Mouse (Mus musculus): ENCODE measurements at regions not wholly inside any gene's neighbourhood (a gene's known extent, or its start where the extent isn't known, plus 50 kb on each side); places are given as distances from the start of the nearest gene placed in this dataset.

DNA sequence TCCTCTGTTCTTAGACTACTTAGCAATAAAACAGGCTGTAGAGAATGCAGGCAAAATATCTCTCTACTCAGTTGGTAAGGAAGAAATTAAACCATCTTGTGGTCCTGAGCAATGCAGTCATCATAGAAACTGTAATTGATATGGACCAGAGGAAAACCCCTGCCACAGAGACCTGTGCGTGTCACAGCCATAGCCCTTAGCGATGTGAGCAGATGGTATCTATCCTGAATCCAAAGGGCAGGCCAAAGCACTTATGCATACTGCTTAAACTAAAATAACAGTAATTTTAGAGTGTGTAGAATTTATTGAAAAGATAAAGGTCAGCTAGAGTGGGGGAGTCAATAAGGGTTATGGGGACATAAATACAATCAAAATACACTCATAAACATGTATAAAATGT lies 212.0 kb downstream of the Kcnrg start:
- DNase-seq (ENCODE audit: low spot score) = no peak

DNA sequence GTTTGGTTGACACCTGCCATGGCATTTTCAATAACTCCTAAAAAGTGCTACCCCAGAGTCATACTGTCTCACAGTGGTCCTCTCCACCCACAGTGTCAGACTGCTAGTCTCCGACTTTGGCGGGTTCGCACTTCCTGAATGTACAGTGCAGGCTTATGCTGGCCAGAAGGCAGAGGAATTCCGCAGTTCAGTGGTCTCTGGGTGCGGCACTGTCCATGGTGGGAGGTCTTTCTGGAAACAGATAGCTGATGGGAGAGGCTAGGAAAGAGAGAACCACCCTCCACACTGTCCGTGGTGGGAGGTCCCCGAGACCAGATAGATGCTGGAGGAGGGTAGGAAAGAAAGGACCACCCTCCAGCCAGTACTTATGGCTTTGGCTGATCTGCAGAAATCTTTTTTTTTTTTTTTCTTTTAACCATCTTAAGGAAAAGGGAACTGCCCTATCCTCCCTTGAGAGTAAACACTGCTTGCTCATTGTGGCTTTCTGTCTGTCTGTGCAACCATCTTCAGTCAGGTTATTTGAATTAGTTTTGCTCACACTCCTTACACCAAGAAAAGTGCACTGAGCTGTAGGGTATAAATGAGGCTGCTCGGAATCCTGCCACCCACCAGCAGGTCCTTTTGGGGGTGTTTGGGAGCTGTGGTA lies 227.2 kb downstream of the Kcnrg start:
- peak; percentile 59 for DNase-seq (ENCODE audit: low spot score)

GRCm38 (mm10) chr14:61835729-61836128 lies 228.5 kb downstream of the Kcnrg start:
- DNase-seq (ENCODE audit: low spot score) = no peak

GRCm38 (mm10) chr14:61836231-61836630 lies 229.0 kb downstream of the Kcnrg start:
- no peak for DNase-seq (ENCODE audit: low spot score)

GRCm38 (mm10) chr14:61836965-61837364 lies 229.7 kb downstream of the Kcnrg start:
- DNase-seq (ENCODE audit: low spot score) = no peak

DNA sequence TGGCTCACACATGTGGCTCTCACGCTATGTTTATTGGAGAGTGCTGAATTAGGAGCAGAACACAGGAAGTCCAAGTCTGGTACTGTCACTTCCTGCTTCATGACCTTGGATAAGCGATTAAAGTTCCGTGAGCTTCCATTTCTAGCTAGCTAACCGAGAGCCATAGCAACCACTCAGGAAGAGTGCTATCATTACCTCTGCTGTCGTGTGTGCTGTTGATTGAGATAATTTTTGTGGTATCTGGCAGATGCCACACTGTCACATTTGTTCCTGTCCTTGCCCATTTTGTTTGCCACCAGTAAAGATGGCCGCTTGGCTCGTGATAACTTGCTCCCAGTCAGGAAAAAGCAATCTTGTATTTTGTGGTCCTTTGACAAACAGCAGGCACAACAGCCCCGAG lies 230.6 kb downstream of the Kcnrg start:
- no peak for DNase-seq (ENCODE audit: low spot score)

GRCm38 (mm10) chr14:61842476-61842875 lies 235.2 kb downstream of the Kcnrg start:
- DNase-seq (ENCODE audit: low spot score) = no peak

DNA sequence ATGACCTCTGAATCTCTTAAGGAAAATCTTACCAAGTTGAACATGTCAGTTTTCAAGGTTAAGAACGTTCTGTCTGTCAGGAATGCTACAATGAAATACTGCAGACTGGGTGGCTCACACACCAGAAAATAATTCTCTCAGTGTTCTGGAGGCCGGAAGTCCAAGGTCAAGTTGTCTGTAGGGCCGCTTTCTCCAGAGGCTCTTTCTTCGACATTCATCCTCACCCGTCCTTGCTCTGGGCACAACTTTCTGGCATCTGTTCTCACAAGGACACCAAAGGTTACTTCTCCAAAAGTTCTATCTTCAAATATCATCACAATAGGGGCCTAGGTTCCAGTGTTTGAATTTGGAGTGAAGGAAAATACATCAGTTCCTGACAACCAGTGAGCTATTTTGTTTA lies 239.2 kb downstream of the Kcnrg start:
- DNase-seq (ENCODE audit: low spot score) = no peak

GRCm38 (mm10) chr14:61850244-61850643 lies 243.0 kb downstream of the Kcnrg start:
- no peak for DNase-seq (ENCODE audit: low spot score)

GRCm38 (mm10) chr14:61857616-61858015 lies 250.4 kb downstream of the Kcnrg start:
- no peak for DNase-seq (ENCODE audit: low spot score)

DNA sequence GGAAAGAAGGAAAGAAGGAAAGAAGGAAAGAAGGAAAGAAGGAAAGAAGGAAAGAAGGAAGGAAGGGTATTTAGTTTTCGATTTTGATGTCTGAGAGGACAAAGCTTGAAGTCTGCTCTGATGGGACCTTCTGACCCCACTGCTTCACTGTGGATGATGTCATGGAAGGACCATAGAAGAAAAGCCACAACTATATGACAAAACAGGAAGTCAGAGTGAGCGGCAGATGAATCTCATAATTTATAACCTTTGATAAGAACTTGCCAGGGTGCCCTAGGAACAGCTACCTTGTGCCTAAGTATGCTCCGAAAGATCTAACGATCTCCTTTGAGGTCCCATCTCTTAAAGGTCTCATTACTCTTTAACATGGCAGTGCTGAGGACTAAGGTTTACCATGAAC lies 253.4 kb downstream of the Kcnrg start:
- no peak for DNase-seq (ENCODE audit: low spot score)

- no peak for DNase-seq (ENCODE audit: low spot score)
These were observed 254.2 kb downstream of the Kcnrg start for GRCm38 (mm10) chr14:61861357-61861958.

DNA sequence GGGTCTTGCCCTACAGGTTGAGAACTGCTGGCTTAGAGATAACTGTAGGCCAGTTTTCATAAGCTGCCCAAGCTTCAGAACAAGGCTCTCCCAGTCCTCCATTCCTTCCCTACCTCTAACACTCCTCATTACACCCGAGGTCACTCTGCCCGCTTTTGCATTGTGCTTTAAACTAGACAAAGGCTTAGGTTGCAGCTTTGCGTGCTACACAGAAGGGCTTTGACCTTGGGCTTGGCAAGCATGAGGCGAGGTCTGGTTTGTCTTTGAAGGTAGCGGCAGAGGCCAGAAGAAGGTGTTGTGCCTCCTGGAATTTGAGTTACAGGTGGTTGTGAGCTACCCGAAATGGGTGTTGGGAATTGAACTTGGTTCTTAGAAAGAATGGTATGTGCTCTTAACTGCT lies 255.7 kb downstream of the Kcnrg start:
- no peak for DNase-seq (ENCODE audit: low spot score)

DNA sequence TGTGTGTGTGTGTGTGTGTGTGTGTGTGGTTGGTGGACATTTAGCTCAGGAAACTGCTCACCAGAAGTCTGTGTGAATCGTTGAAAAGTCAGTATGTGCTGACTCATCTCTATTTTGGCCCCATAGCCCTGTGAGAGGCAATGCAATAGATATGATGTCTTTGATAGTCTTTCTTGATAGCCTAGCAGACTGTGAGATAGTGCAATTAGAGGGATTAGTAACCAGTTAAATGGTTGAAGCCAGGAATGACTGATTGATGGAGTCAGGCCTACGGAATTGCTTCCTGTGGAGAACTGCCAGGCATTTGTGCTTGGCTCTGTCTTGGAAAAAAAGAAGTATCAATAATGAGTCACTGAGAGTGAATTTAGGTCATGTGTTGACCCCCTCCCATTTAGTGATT lies 256.2 kb downstream of the Kcnrg start:
- no peak for DNase-seq (ENCODE audit: low spot score)

DNA sequence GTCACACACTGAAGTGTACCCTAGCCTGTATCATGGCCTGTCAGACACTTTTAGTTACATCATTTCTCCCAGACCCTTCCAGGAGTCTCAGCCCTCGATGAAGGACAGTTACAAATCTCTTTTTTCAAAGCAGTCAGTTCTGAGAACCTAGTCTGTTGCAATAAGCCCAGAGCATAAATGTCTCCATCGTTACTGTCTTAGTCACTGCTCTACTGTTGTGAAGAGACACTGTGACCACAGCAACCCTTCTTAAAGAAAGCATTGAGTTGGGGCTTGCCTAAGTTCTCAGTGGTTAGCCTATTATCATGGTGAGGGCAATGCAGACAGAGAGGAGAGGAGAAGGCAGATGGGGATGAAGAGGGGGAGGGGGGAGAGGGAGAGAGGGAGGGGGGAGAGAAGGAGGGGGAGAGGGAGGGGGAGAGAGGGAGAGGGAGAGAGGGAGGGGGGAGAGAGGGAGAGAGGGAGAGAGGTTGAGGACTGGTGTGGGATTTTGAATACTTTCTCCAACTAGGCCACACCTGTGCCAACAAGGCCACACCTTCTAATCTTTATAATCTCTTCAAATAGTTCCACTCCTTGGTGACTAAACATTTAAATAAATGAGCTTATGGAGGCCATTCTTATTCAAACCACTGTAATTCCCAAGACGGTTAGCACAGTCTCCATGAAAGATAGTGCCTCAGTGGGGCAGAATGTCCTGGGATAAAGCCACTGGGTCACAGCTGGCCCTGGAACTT lies 259.4 kb downstream of the Kcnrg start:
- no peak for DNase-seq (ENCODE audit: low spot score)

- no peak for DNase-seq (ENCODE audit: low spot score)
These were observed 266.9 kb downstream of the Kcnrg start for GRCm38 (mm10) chr14:61874206-61874605.

- DNase-seq (ENCODE audit: low spot score) = peak; percentile 49
These were observed 272.2 kb downstream of the Kcnrg start for GRCm38 (mm10) chr14:61879416-61879815.

DNA sequence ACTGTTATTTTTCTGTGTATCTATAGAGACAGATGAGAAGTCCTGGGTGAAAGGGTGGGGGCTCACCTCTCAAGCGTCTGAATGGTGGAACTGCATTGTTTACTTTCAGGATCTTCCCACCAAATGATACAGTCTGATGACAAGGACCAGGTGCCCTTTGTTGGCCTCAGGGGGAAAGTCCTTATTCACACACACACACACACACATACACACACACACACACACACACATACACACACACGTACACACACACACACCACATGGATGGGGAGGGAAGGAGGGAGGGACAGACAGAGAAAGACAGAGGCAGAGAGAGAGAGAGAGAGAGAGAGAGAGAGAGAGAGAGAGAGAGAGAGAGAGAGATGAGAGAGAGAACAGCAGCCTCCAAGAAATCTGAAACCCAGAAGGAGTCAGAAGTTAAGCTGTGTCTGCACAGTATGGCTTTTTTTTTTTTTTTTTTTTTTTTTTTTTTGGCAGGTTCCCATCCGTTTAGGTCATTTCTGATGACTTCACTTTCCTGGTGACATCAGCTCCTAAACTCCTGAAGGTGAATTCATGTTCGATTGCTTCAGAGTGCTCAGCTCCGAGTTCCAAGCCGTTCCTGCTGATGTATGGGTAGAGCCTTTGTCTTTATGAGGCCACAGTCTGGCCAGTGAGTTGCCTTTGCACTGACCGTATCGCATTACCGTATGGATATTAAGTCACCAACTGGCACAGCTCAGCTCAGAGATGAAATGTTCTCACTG lies 273.4 kb downstream of the Kcnrg start:
- no peak for DNase-seq (ENCODE audit: low spot score)

DNA sequence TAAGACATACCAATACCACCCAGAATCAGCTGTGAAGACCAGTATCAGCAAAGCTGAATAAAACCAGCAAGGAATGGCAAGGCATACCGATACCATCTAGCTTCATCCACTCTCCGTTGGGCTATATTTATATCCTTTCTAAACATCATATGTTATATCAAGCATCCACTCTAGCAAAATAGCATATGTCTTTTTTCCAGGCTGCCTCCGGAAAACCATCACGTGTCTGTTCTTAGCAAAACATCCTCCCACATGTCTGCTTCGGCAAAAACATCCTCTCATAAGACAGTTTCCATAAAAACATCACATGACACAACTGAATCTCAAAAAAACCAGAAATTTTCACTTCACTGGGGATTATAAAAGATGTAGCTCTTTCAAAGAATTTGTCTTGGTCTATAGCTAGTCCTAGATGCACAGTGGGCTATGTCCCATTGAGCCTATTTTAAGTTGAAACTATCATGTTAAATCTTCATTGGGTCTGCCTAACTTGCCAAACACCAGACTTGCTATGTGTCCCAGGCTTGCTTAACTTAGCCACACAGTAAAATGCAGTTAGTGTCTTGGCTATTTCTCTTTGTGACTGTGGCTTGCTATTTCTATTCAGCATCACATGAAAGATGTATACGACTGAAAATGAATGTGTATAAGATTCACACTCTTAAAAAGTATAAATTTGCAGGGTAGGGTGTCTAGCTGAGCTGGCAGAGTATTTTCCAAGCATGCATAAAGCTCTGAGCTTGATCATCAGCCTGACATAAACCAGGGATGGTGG lies 278.2 kb downstream of the Kcnrg start:
- DNase-seq (ENCODE audit: low spot score) = no peak

- no peak for DNase-seq (ENCODE audit: low spot score)
These were observed 282.4 kb downstream of the Kcnrg start for GRCm38 (mm10) chr14:61889626-61890025.

DNA sequence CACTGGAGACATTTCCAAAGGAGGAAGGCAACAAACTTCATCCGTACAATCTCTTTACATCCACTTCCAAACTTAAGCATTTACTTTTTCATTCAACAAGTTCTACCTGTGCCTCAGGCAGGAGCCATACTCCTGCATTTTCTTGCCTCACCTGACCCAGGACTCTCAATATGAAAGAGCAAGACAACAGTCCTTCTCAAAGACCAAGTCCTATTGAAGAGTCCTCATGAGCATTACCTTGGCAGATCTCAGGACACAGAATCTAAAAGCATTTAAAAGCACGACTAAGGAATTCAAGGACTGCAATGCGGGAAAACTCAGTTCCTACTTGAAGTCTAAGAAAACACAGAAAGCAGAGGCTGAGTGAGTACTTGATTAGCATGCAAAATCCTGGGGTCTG lies 286.5 kb downstream of the Kcnrg start:
- DNase-seq (ENCODE audit: low spot score) = no peak

GRCm38 (mm10) chr14:61896879-61897278 lies 289.6 kb downstream of the Kcnrg start:
- no peak for DNase-seq (ENCODE audit: low spot score)

Data from yolk sac, embryonic 10.5 days (tissue).